Mouse (Mus musculus) embryonic facial prominence, embryonic 11.5 days (tissue): ENCODE data around the gene Ctsa. TPM values are rescaled to one million over a fixed set of nuclear protein-coding genes. Genes with fewer than 3 reads are reported as not detected.
A peak's percentile ranks its signal among the peaks of the same experiment; 100 is the strongest.
"Not testable (repeated sequence)": the region's sequence is repeated elsewhere in the genome, so short reads cannot be mapped to it uniquely, and the experiment has no call there.

ENCODE experiments used
- ATAC-seq: fragments of 200-750 bp; cut with Nextera tagmentation; replicated peaks from 2 replicates; pipeline ENCODE4 v1.8.0; 2017; ENCODE audit warnings: low read depth; ENCODE audit not compliant: insufficient number of reproducible peaks, low FRiP score, low TSS enrichment
- DNase-seq: peaks from one replicate; pipeline ENCODE4 v3.0.0-alpha.2; 2015; ENCODE audit warnings: low spot score
- H3K27ac ChIP-seq: fragments of 300-500 bp; sonication (generic); replicated peaks from 2 replicates; pipeline ENCODE4 v1.5.1; 2014; ENCODE audit warnings: mild to moderate bottlenecking, low read depth, low read length, control low read depth
- H3K27me3 ChIP-seq: fragments of 300-500 bp; sonication (generic); 2 replicates; pipeline ENCODE4 v1.6.1; 2014; ENCODE audit warnings: mild to moderate bottlenecking, low read length, moderate library complexity, mixed read lengths; ENCODE audit not compliant: control insufficient read depth, insufficient read depth
- H3K36me3 ChIP-seq: fragments of 300-500 bp; sonication (generic); replicated peaks from 2 replicates; pipeline ENCODE4 v1.6.1; 2014; ENCODE audit warnings: low read depth, mild to moderate bottlenecking, low read length, moderate library complexity, mixed read lengths; ENCODE audit not compliant: control insufficient read depth, insufficient read depth
- H3K4me1 ChIP-seq: fragments of 300-500 bp; sonication (generic); 2 replicates; pipeline ENCODE4 v1.6.1; 2014; ENCODE audit warnings: low read length, mixed read lengths; ENCODE audit not compliant: control insufficient read depth, insufficient read depth
- H3K4me2 ChIP-seq: fragments of 300-500 bp; sonication (generic); 2 replicates; pipeline ENCODE4 v1.6.1; 2014; ENCODE audit warnings: low read depth, mild to moderate bottlenecking, control low read depth, low read length, moderate library complexity
- H3K4me3 ChIP-seq: fragments of 300-500 bp; sonication (generic); 2 replicates; pipeline ENCODE4 v1.5.1; 2014; ENCODE audit warnings: low read depth, low read length, control low read depth
- H3K9ac ChIP-seq: fragments of 300-500 bp; sonication (generic); replicated peaks from 2 replicates; pipeline ENCODE4 v1.6.1; 2014; ENCODE audit warnings: mild to moderate bottlenecking, control low read depth, low read length
- H3K9me3 ChIP-seq: fragments of 300-500 bp; sonication (generic); replicated peaks from 2 replicates; pipeline ENCODE4 v1.6.1; 2016; ENCODE audit warnings: mild to moderate bottlenecking, low read length, inconsistent platforms, mixed read lengths; ENCODE audit not compliant: control insufficient read depth
- WGBS: fragments of 180-500 bp; shearing (Covaris S2); extraction: QIAGEN DNeasy Blood & Tissue Kit; methylation state at CpG from one replicate; pipeline ENCODE4 v1.1.7; 2014; 5-methylcytosine and 5-hydroxymethylcytosine counted together
- polyA plus RNA-seq: library from polyadenylated mRNA; unstranded; fragments of >200 nt; fragmentation: Nextera tagmentation; extraction: Ambion mirVana; gene quantifications from 2 replicates; pipeline ENCODE4 v1.2.1, GENCODE M21; 2014

Ctsa gene
- polyA plus RNA-seq, 1 experiment from 2014 or later: 102 TPM

DNA sequence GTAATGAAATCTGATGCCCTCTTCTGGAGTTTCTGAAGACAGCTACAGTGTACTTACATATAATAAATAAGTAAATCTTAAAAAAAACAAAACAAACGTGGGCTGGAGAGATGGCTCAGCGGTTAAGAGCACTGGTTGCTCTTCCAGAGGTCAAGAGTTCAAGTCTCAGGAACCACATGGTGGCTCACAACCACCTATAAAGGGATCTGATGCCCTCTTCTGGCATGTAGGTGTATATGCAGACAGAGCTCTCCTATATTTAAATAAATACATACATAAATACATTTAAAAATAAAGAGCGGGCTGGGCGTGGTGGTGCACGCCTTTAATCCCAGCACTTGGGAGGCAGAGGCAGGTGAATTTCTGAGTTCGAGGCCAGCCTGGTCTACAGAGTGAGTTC lies 34.1 kb upstream of the Ctsa start:
- H3K4me3 ChIP-seq, H3K9ac ChIP-seq, H3K9me3 ChIP-seq, H3K4me1 ChIP-seq, H3K36me3 ChIP-seq, ATAC-seq, DNase-seq, H3K4me2 ChIP-seq, H3K27me3 ChIP-seq, H3K27ac ChIP-seq: not testable (repeated sequence)
- WGBS: 80% methylated on average over 5 of the region's 6 CpGs

DNA sequence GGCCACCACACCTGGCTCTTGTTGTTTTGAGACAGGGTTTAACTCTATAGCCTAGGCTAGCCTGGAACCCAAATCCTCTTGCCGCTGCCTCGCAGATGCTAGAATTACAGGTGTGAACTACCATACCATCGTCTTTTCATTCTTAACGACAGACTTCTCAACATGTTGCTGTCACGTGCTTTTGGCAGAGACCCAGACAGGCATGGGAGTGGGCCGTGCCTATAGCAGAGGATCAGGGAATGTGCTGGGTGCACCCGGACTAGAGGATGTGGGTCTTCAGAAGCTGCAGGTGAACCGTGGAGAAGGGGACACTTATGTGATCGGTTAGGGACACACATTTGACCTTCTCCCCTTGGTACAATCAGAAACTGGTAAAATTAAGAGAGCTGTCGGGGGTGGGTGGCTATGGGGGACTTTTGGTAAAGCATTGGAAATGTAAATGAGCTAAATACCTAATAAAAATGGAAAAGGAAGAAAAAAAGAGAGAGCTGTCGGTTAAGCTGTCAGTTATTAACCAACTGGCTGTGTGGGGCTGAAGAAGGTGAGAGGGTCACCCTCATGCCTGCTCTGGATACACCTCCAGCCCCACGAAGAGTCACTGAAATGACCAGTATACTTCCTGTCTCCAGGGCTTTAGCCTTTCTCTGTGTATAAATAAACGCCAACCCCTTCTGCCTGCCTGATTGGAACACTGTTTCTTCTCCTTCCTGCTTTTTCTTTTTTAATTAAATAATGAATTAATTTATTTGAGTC lies 32.2 kb upstream of the Ctsa start:
- H3K27me3 ChIP-seq: no peaks in the 10 kb centered on the region
- H3K4me1 ChIP-seq: no peaks in the 10 kb centered on the region
- WGBS: 94% methylated on average over 13 of the region's 13 CpGs
- no peaks in the 10 kb centered on the region for H3K9me3 ChIP-seq
- DNase-seq: no peak
- H3K36me3 ChIP-seq: no peaks in the 10 kb centered on the region; the same call in none of the 2 replicates
- no peak overlapping the region for H3K9ac ChIP-seq
- no peak for ATAC-seq
- H3K4me3 ChIP-seq: no peak overlapping the region
- no peak overlapping the region for H3K4me2 ChIP-seq
- no peak overlapping the region for H3K27ac ChIP-seq

DNA sequence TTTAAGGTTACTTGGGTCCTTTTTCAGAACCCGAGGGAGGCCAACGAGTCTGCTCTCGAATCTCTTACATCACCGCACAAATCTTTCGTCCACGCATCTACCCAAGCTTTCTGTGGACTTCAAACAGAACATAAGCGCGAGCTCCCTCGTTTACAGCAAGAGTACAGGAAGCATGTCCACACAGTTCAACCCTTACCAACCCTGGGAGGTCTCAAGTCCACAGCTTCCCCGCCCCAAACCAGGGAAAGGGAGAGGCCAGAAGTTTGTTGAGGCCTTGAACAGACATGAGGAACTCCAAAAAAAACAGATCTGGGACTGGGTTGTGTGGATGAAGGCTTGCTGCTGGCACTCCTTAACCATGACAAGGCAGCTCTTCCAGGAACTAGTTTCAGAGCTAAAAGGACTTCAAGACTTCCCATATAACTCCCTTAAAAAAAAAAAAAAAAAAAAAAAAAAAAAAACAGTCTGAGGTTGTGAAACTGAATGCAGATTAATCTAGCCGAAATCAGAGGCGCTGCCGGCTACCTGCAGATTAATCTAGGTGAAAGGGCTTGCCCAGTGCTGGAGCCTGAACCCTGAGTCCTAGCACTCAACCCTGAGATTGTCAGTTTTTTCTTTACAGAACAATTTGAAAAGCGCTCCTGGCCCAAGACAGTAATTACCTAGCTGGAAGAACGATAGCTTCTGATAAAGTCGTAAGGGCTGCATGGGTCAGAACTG lies 29.3 kb upstream of the Ctsa start:
- Histone ChIP-seq H3K9ac (no peak overlapping the region; the same call in 1 of the 2 replicates), H3K4me1 (no peaks in the 10 kb centered on the region), H3K36me3 (no peaks in the 10 kb centered on the region; the same call in 1 of the 2 replicates), H3K9me3 (no peaks in the 10 kb centered on the region), H3K4me2 (peak overlapping the region; percentile 54; the same call in 1 of the 2 replicates), H3K4me3 (no peak overlapping the region), H3K27ac (no peak overlapping the region), H3K27me3 (no peaks in the 10 kb centered on the region)
- 93% methylated on average over 16 of the region's 16 CpGs for WGBS
- DNase-seq: no peak
- ATAC-seq: no peak

GRCm38 (mm10) chr2:164803921-164804313 lies 28.8 kb upstream of the Ctsa start:
- H3K36me3 ChIP-seq: no peaks in the 10 kb centered on the region; the same call in 1 of the 2 replicates
- peak overlapping the region; percentile 54 for H3K4me2 ChIP-seq
- H3K27ac ChIP-seq: no peak overlapping the region
- H3K9me3 ChIP-seq: no peaks in the 10 kb centered on the region
- WGBS: 45% methylated on average over 1 of the region's 1 CpGs
- no peaks in the 10 kb centered on the region for H3K27me3 ChIP-seq
- peak overlapping the region; percentile 81 for H3K4me3 ChIP-seq
- DNase-seq: no peak
- no peak for ATAC-seq
- peak overlapping the region; percentile 79 for H3K9ac ChIP-seq
- no peaks in the 10 kb centered on the region for H3K4me1 ChIP-seq

DNA sequence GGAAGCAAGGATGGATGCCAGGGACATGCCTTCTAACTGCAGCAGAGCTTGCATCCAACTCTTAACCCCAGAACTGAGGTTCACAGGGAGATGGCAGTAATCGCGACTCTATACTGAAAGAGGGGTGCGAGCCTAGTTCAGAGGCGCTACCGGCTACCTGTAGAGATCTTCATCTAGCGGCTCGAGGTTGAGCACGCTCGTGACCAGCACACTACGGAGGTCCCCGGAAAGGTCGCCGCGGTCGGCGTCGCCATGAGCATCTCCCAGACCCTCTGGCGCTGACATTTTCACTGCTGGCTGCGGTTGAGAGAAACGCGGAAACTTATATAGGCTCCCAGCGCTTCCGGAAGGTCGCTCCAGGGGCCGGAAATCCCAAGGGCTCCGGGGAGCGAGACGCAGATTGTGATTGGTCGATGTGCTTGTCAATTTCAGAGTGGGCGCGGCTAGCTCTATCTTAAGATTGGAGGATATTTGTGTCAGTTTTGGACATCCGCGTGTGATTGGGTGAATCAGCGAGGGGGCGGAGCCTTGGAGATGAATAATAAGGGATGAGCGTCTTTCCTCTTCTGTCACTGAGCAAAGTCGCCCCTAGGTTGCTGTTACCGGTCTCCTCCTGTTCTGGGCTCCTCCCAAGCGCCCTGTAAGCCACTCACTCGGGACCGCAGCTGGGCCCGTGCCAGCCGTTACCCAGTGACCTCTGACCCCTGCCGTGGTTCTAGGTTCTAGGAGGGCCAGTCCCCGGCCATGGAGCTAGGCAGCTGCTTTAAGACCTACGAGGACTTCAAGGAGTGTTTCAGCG lies 27.9 kb upstream of the Ctsa start, which contains the start of the genes Acot8 and Zswim3:
Gene Acot8, minus strand, starts transcription at position 350 of the 799 bp plus-strand sequence.
Gene Zswim3, plus strand, starts transcription at position 566 of the 799 bp plus-strand sequence.
- no peaks in the 10 kb centered on the region for H3K4me1 ChIP-seq
- H3K4me2 ChIP-seq: peak within 1 kb of the TSS; percentile 83
- H3K27ac ChIP-seq: peak within 1 kb of the TSS; percentile 28
- peak within 1 kb of the TSS; percentile 79 for H3K9ac ChIP-seq
- DNase-seq (peak; percentile 99), ATAC-seq (peak; percentile 93)
- no peaks in the 10 kb centered on the region for H3K9me3 ChIP-seq
- H3K36me3 ChIP-seq: no peaks in the 10 kb centered on the region; the same call in 1 of the 2 replicates
- no peaks in the 10 kb centered on the region for H3K27me3 ChIP-seq
- peak within 1 kb of the TSS; percentile 81 for H3K4me3 ChIP-seq
- WGBS: under 1% methylated on average over 47 of the region's 47 CpGs

- Histone ChIP-seq H3K4me1 (no peaks in the 10 kb centered on the region), H3K9me3 (no peaks in the 10 kb centered on the region), H3K4me2 (peak overlapping the region; percentile 83), H3K27ac (peak overlapping the region; percentile 23; the same call in 1 of the 2 replicates), H3K9ac (peak overlapping the region; percentile 69), H3K4me3 (peak overlapping the region; percentile 81), H3K27me3 (no peaks in the 10 kb centered on the region), H3K36me3 (no peaks in the 10 kb centered on the region; the same call in 1 of the 2 replicates)
- 2% methylated on average over 21 of the region's 21 CpGs for WGBS
- ATAC-seq (peak; percentile 65; the same call in 1 of the 2 replicates), DNase-seq (no peak)
Measured at GRCm38 (mm10) chr2:164805332-164805718, 27.3 kb upstream of the Ctsa start.

DNA sequence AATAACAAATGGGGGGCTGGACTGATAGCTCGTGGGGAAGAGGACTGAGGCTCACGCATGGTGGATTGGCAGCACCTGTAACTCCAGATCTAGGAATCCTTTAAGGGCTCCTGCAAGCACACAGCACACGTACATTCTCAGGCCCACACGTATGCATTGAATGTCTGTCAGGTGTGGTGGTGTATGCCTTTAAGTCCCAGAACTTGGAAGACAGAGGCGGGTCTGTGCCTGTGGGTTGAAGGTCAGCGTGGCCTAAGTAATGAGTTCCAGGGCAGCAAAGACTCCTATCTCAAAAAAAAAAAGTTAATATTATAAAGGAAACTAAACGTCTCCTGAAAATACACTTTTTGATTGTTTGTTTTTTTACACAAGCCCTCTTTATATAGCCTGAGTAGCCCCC lies 26.1 kb upstream of the Ctsa start:
- Histone ChIP-seq H3K4me2 (no peak overlapping the region), H3K4me3 (no peak overlapping the region), H3K27ac (no peak overlapping the region), H3K4me1 (no peaks in the 10 kb centered on the region), H3K9ac (no peak overlapping the region), H3K36me3 (no peaks in the 10 kb centered on the region; the same call in 1 of the 2 replicates), H3K9me3 (no peaks in the 10 kb centered on the region), H3K27me3 (no peaks in the 10 kb centered on the region)
- 71% methylated on average over 7 of the region's 7 CpGs for WGBS
- DNase-seq (no peak), ATAC-seq (no peak)
